ENCODE assay signal across 18 mouse cellular contexts in the genomic region with DNA sequence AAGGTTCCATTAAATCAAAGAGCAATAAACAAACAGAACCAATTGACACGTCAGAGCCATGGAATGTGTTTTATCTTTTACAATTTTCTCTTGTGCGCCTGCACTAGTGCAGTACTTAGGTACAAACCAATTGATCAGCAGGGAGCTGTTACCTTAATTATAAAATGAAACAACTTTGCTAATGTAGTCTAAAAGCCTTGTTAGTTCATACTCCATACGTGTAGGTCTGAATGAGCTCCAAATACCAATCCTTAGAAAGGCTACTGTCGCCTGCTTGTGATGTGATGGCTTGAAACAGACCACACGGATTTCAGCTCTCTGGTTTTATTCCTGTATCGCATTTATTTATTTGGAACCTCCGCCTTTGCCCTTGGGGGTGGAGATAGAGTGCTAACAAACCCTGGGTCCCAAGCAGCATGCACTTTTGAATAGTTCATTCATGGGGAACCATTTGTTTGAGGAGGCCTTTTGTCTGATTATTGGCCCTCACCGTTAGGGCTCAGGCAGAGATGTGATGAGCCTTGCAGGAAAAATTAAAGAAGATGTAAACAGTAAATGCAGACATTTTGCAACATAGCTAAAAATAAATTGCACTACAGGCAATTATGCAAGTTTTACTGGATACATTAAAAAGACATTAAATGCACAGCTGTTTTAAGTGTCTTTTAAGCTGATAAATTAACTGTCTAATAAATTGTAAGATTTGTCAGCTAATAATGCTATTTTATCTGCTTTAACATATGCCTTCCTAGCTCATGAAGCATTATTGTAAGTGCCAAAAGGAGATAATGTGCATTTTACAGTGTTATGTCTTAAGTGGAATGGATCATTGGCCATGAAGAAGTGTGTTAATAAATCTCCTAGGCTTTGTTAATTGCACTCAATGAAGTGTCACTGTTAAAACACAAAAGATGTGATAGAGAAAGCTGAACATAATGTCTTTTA.
DNase-seq lines count a peak whose midpoint lies in the region; ATAC-seq lines count a peak whose summit lies in the region.
"Had no signal": no experiment of that assay in that cellular context is flagged by ENCODE, and none has a peak within 500 bp of the region (broad histone marks: within the 10 kb centered on the region; RNA-seq: fewer than 3 reads in every experiment).

No protein-coding gene starts in this region.

- intact Hi-C loops in left cerebral cortex, postnatal 4 days (cut with DNase I), result no loop called here

- ATAC-seq in limb, embryonic 12.5 days (ENCODE audit: insufficient number of reproducible peaks, insufficient read depth, low FRiP score, low TSS enrichment, low read depth), result no peak
- peak; percentile 69; the same call in 1 of the 2 replicates for ATAC-seq in neural tube, embryonic 11.5 days (ENCODE audit: insufficient read depth, low FRiP score, low TSS enrichment)
- peak; percentile 57 for ATAC-seq in hindbrain, embryonic 13.5 days (ENCODE audit: low FRiP score)
- peak; percentile 66 for ATAC-seq in neural tube, embryonic 15.5 days (ENCODE audit: low FRiP score)
- ATAC-seq: liver, embryonic 12.5 days had no signal

- H3K4me2 ChIP-seq in limb, embryonic 12.5 days, result peak overlapping the region; percentile 5; the same call in 1 of the 2 replicates
- no peak overlapping the region for H3K4me2 ChIP-seq in neural tube, embryonic 11.5 days (ENCODE audit: low read depth)
- H3K4me2 ChIP-seq in hindbrain, embryonic 13.5 days, result no peak overlapping the region
- peak overlapping the region; percentile 13; the same call in 1 of the 2 replicates for H3K4me2 ChIP-seq in neural tube, embryonic 15.5 days
- H3K4me2 ChIP-seq: liver, embryonic 12.5 days; lung, embryonic 15.5 days; stomach, embryonic 15.5 days had no signal

- DNase-seq in limb, embryonic 10.5 days (ENCODE audit: low spot score), result no peak
- DNase-seq in neural tube, embryonic 11.5 days (ENCODE audit: low spot score), result peak; percentile 14
- no peak for DNase-seq in neural tube, embryonic 10.5 days (ENCODE audit: extremely low spot score, low spot score)
- DNase-seq in kidney, adult 8-10 months, result no peak
- DNase-seq in left cerebral cortex, postnatal 4 days, result no peak
- DNase-seq: cerebellum, adult 2 months; embryo, embryonic 11 days; kidney, adult 11 months; retina, postnatal 1 day; thymus, adult 18-20 months had no signal

- no peaks in the 10 kb centered on the region for H3K27me3 ChIP-seq in limb, embryonic 12.5 days
- no peaks in the 10 kb centered on the region for H3K27me3 ChIP-seq in limb, embryonic 10.5 days (ENCODE audit: low read depth, poor library complexity, severe bottlenecking)
- no peaks in the 10 kb centered on the region for H3K27me3 ChIP-seq in neural tube, embryonic 11.5 days (ENCODE audit: control insufficient read depth, insufficient read depth, low read length)
- no peaks in the 10 kb centered on the region for H3K27me3 ChIP-seq in hindbrain, embryonic 13.5 days
- H3K27me3 ChIP-seq in neural tube, embryonic 15.5 days (replicated peaks), result no peaks in the 10 kb centered on the region
- H3K27me3 ChIP-seq: liver, embryonic 12.5 days; lung, embryonic 15.5 days; stomach, embryonic 15.5 days had no signal

- no peaks in the 10 kb centered on the region for H3K9me3 ChIP-seq in limb, embryonic 12.5 days
- no peaks in the 10 kb centered on the region for H3K9me3 ChIP-seq in limb, embryonic 10.5 days (replicated peaks)
- no peaks in the 10 kb centered on the region for H3K9me3 ChIP-seq in neural tube, embryonic 11.5 days (ENCODE audit: control insufficient read depth, low read length)
- H3K9me3 ChIP-seq in hindbrain, embryonic 13.5 days, result no peaks in the 10 kb centered on the region
- H3K9me3 ChIP-seq in neural tube, embryonic 15.5 days (replicated peaks), result no peaks in the 10 kb centered on the region
- H3K9me3 ChIP-seq: heart, embryonic 10.5 days; liver, embryonic 12.5 days; lung, embryonic 15.5 days; stomach, embryonic 15.5 days had no signal

- H3K9ac ChIP-seq in limb, embryonic 12.5 days (replicated peaks), result no peak overlapping the region
- H3K9ac ChIP-seq in neural tube, embryonic 11.5 days (ENCODE audit: low read length), result no peak overlapping the region
- no peak overlapping the region for H3K9ac ChIP-seq in hindbrain, embryonic 13.5 days
- no peak overlapping the region for H3K9ac ChIP-seq in neural tube, embryonic 15.5 days (replicated peaks)
- H3K9ac ChIP-seq: liver, embryonic 12.5 days; lung, embryonic 15.5 days; stomach, embryonic 15.5 days had no signal

- H3K36me3 ChIP-seq in limb, embryonic 12.5 days, result no peaks in the 10 kb centered on the region
- no peaks in the 10 kb centered on the region for H3K36me3 ChIP-seq in limb, embryonic 10.5 days
- H3K36me3 ChIP-seq in neural tube, embryonic 11.5 days (ENCODE audit: control insufficient read depth, insufficient read depth, low read length), result no peaks in the 10 kb centered on the region
- H3K36me3 ChIP-seq in hindbrain, embryonic 13.5 days, result no peaks in the 10 kb centered on the region
- no peaks in the 10 kb centered on the region for H3K36me3 ChIP-seq in neural tube, embryonic 15.5 days
- H3K36me3 ChIP-seq: heart, embryonic 10.5 days; liver, embryonic 12.5 days; lung, embryonic 15.5 days; stomach, embryonic 15.5 days had no signal

- no peak overlapping the region for H3K27ac ChIP-seq in limb, embryonic 12.5 days
- no peak overlapping the region for H3K27ac ChIP-seq in limb, embryonic 10.5 days
- H3K27ac ChIP-seq in neural tube, embryonic 11.5 days (ENCODE audit: low read depth, low read length), result no peak overlapping the region
- no peak overlapping the region for H3K27ac ChIP-seq in hindbrain, embryonic 13.5 days
- H3K27ac ChIP-seq in neural tube, embryonic 15.5 days (replicated peaks), result no peak overlapping the region
- H3K27ac ChIP-seq: heart, embryonic 10.5 days; kidney, postnatal 0 days; liver, embryonic 12.5 days; lung, embryonic 15.5 days; stomach, embryonic 15.5 days had no signal

- H3K4me1 ChIP-seq in limb, embryonic 12.5 days (replicated peaks), result no peaks in the 10 kb centered on the region
- no peaks in the 10 kb centered on the region for H3K4me1 ChIP-seq in limb, embryonic 10.5 days
- H3K4me1 ChIP-seq in neural tube, embryonic 11.5 days (ENCODE audit: control insufficient read depth, insufficient read depth, low read length), result no peaks in the 10 kb centered on the region
- H3K4me1 ChIP-seq in hindbrain, embryonic 13.5 days (replicated peaks), result no peaks in the 10 kb centered on the region
- H3K4me1 ChIP-seq in neural tube, embryonic 15.5 days, result no peaks in the 10 kb centered on the region; the same call in 1 of the 2 replicates
- H3K4me1 ChIP-seq: heart, embryonic 10.5 days; liver, embryonic 12.5 days; lung, embryonic 15.5 days; stomach, embryonic 15.5 days had no signal

- WGBS in limb, embryonic 12.5 days, result 51% methylated on average over 8 of the region's 8 CpGs
- 59% methylated on average over 8 of the region's 8 CpGs for WGBS in limb, embryonic 10.5 days
- 42% methylated on average over 8 of the region's 8 CpGs for WGBS in neural tube, embryonic 11.5 days
- WGBS in hindbrain, embryonic 13.5 days, result 29% methylated on average over 8 of the region's 8 CpGs
- 34% methylated on average over 8 of the region's 8 CpGs for WGBS in neural tube, embryonic 15.5 days

- H3K4me3 ChIP-seq in limb, embryonic 12.5 days (replicated peaks), result no peak overlapping the region
- H3K4me3 ChIP-seq in limb, embryonic 10.5 days, result no peak overlapping the region
- H3K4me3 ChIP-seq in neural tube, embryonic 11.5 days (ENCODE audit: low read depth, low read length), result no peak overlapping the region
- H3K4me3 ChIP-seq in hindbrain, embryonic 13.5 days, result no peak overlapping the region
- H3K4me3 ChIP-seq in neural tube, embryonic 15.5 days (replicated peaks), result no peak overlapping the region
- H3K4me3 ChIP-seq: heart, embryonic 10.5 days; liver, embryonic 12.5 days; lung, embryonic 15.5 days; stomach, embryonic 15.5 days had no signal

Comparison
In these comparisons a context has a peak if more than half of its experiments do, and no peak if none do; other contexts are left out.
1. H3K4me2 ChIP-seq: peak in limb, embryonic 12.5 days (single experiment) and neural tube, embryonic 15.5 days (single experiment); none in neural tube, embryonic 11.5 days (single experiment) and hindbrain, embryonic 13.5 days (single experiment).